Mouse (Mus musculus) left cerebral cortex, adult 8-10 months (tissue): ENCODE measurements at regions not wholly inside any gene's neighbourhood (a gene's known extent, or its start where the extent isn't known, plus 50 kb on each side); places are given as distances from the start of the nearest gene placed in this dataset.

ENCODE experiments used
- DNase-seq, 2 experiments: peaks; one replicate each; pipeline ENCODE4 v3.0.0; 2022; ENCODE audit warnings: low spot score in 2 of 2

GRCm38 (mm10) chr11:7010858-7011257 lies 52.4 kb upstream of the Adcy1 start:
- no peak for DNase-seq

- peak in 1 of 2 experiments; percentile 27 for DNase-seq
Measured at GRCm38 (mm10) chr11:6999329-6999728, 64.0 kb upstream of the Adcy1 start.

- no peak for DNase-seq
Measured at GRCm38 (mm10) chr11:6998810-6999209, 64.5 kb upstream of the Adcy1 start.

GRCm38 (mm10) chr11:6997508-6997907 lies 65.8 kb upstream of the Adcy1 start:
- DNase-seq, result no peak

GRCm38 (mm10) chr11:6993731-6994130 lies 69.6 kb upstream of the Adcy1 start:
- no peak for DNase-seq

- DNase-seq, result no peak
Measured at GRCm38 (mm10) chr11:6991626-6992025, 71.7 kb upstream of the Adcy1 start.

GRCm38 (mm10) chr11:6990711-6991110 lies 72.6 kb upstream of the Adcy1 start:
- DNase-seq, result no peak

GRCm38 (mm10) chr11:6988884-6989824 lies 74.1 kb upstream of the Adcy1 start:
- no peak for DNase-seq

GRCm38 (mm10) chr11:6987995-6988394 lies 75.3 kb upstream of the Adcy1 start:
- DNase-seq, result no peak

GRCm38 (mm10) chr11:6987105-6987504 lies 76.2 kb upstream of the Adcy1 start:
- no peak for DNase-seq

GRCm38 (mm10) chr11:6982076-6982475 lies 81.2 kb upstream of the Adcy1 start:
- no peak for DNase-seq

GRCm38 (mm10) chr11:6979656-6980055 lies 83.6 kb upstream of the Adcy1 start:
- DNase-seq, result no peak

GRCm38 (mm10) chr11:6969196-6969595 lies 94.1 kb upstream of the Adcy1 start:
- DNase-seq, result no peak

- peak; percentile 7 to 47 for DNase-seq
Measured at GRCm38 (mm10) chr11:6966968-6967367, 96.3 kb upstream of the Adcy1 start.

- DNase-seq, result peak in 1 of 2 experiments; percentile 22
Measured at GRCm38 (mm10) chr11:6964524-6964923, 98.8 kb upstream of the Adcy1 start.

- DNase-seq, result no peak
Measured at GRCm38 (mm10) chr11:6963600-6963999, 99.7 kb upstream of the Adcy1 start.

GRCm38 (mm10) chr11:6962786-6963575 lies 100.3 kb upstream of the Adcy1 start:
- no peak for DNase-seq

GRCm38 (mm10) chr11:6962322-6962721 lies 101.0 kb upstream of the Adcy1 start:
- no peak for DNase-seq

- DNase-seq, result no peak
Measured at GRCm38 (mm10) chr11:6952787-6953186, 110.5 kb upstream of the Adcy1 start.

GRCm38 (mm10) chr11:6951361-6951760 lies 111.9 kb upstream of the Adcy1 start:
- DNase-seq, result no peak

GRCm38 (mm10) chr11:6949051-6949450 lies 111.6 kb upstream of the Gm11983 start:
- DNase-seq, result no peak

- DNase-seq, result no peak
Measured at GRCm38 (mm10) chr11:6934157-6934556, 96.7 kb upstream of the Gm11983 start.
